Mouse (Mus musculus): Measurements from ENCODE around the gene Nit2. TPM values are rescaled to one million over a fixed set of nuclear protein-coding genes. Genes with fewer than 3 reads are reported as not detected.
"Not testable (repeated sequence)": the region's sequence is repeated elsewhere in the genome, so short reads cannot be mapped to it uniquely, and the experiment has no call there.

Gene Nit2
- polyA plus RNA-seq, 1 experiment from 2014 or later = 101 TPM

DNA sequence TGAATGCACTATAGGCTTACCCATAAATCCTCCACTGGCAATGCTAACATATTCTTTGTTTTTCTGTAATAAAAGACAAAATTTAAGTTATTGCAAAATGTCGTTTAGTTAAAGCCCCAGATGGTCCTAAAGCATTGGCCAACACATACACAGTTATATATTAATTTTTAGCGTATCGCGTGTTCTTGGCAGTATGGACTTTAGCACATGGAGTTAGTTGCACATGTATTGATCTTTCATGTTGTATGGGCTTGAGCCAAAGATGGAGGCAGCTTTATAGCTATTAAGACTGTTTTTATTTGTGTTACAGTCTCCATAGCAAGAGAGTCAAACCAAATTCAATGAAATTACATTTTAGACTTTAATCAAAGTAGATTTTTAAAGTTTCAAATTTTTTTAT, 19.5 kb upstream of the Nit2 start:
- H3K4me1 ChIP-seq (ENCODE audit: control insufficient read depth, insufficient read depth, low read length) = no peaks in the 10 kb centered on the region
- H3K4me3 ChIP-seq (ENCODE audit: low read length) = no peak overlapping the region
- ATAC-seq (ENCODE audit: low FRiP score, low TSS enrichment) = no peak
- H3K27me3 ChIP-seq (ENCODE audit: control insufficient read depth, insufficient read depth, low read length) = no peaks in the 10 kb centered on the region
- H3K36me3 ChIP-seq (ENCODE audit: control insufficient read depth, insufficient read depth, low read length) = peaks cover 58% of the 10 kb centered on the region
- H3K27ac ChIP-seq (ENCODE audit: low read depth, low read length) = no peak overlapping the region
- H3K9ac ChIP-seq (ENCODE audit: low read depth, low read length) = no peak overlapping the region
- no peaks in the 10 kb centered on the region for H3K9me3 ChIP-seq (ENCODE audit: control insufficient read depth, low read length)
- 93% methylated on average over 4 of the region's 4 CpGs for WGBS
- H3K4me2 ChIP-seq (replicated peaks; ENCODE audit: low read depth, low read length) = no peak overlapping the region

DNA sequence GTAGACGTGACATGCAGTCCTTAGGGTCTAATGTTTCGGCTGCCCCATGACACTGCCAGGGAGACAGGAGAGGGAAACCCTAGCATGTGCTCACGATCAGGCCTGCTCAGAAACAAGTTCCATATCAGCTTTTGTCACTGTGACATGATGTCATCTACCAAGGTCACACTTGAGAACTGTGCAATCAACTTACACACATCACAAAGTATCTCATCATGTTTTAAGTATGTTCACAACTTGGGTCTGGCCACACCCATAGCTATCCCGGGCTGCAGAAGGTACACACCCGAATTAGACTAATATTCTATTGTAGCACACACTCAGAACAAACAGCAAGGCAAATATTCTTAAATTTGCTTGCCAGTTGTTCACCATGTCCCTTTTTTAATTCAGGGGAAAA, 14.9 kb upstream of the Nit2 start:
- Histone ChIP-seq H3K4me3 (ENCODE audit: low read length) (no peak overlapping the region), H3K27ac (ENCODE audit: low read depth, low read length) (no peak overlapping the region), H3K9me3 (ENCODE audit: control insufficient read depth, low read length) (no peaks in the 10 kb centered on the region), H3K27me3 (ENCODE audit: control insufficient read depth, insufficient read depth, low read length) (no peaks in the 10 kb centered on the region), H3K36me3 (ENCODE audit: control insufficient read depth, insufficient read depth, low read length) (peaks cover 45% of the 10 kb centered on the region), H3K9ac (ENCODE audit: low read depth, low read length) (no peak overlapping the region), H3K4me2 (replicated peaks; ENCODE audit: low read depth, low read length) (no peak overlapping the region), H3K4me1 (ENCODE audit: control insufficient read depth, insufficient read depth, low read length) (no peaks in the 10 kb centered on the region)
- 90% methylated on average over 5 of the region's 5 CpGs for WGBS
- no peak for ATAC-seq (ENCODE audit: low FRiP score, low TSS enrichment)

DNA sequence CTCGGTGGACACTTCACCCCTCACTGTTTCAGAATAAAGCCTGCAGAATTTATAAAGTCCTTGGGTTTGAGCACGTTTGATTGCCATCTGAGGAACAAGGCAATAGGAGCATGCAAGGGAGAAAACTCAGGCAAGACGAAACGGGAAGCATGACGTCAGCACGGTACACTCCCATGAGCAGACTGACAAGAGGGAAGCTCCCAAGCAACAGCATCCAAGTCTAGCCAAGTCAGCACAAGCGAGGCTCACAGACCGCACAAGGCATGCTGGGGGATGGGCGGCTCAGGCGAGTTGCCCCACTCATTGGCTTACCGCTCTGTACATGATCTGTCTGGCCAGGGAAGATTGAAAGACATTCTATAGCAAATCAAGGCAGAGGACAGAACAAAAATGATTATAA, 14.0 kb upstream of the Nit2 start:
- peaks cover 47% of the 10 kb centered on the region for H3K36me3 ChIP-seq (ENCODE audit: control insufficient read depth, insufficient read depth, low read length)

DNA sequence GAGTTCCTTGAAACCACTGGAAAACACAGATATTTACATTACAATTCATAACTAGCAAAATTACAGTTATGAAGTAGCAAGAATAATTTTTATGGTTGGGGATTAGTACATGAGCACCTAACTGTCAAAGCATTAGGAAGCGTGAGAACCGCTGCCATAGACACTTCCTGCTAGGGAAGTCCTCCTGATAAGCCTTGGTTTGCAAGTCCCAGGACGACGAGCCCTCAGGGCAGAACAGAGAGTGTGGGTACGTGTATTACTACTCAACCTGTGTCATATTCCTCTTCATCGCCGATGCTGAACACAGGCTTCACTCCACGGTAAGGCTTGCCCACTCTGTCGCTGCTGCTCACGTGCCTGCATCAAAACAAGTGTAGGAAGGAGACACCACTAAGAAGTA, 10.5 kb upstream of the Nit2 start:
- H3K36me3 ChIP-seq (ENCODE audit: control insufficient read depth, insufficient read depth, low read length) = peaks cover 34% of the 10 kb centered on the region

More for the DNA sequence above, 14.0 kb upstream of the Nit2 start:
- Histone ChIP-seq H3K4me2 (replicated peaks; ENCODE audit: low read depth, low read length) (no peak overlapping the region), H3K27me3 (ENCODE audit: control insufficient read depth, insufficient read depth, low read length) (no peaks in the 10 kb centered on the region), H3K4me1 (ENCODE audit: control insufficient read depth, insufficient read depth, low read length) (no peaks in the 10 kb centered on the region), H3K9ac (ENCODE audit: low read depth, low read length) (no peak overlapping the region), H3K9me3 (ENCODE audit: control insufficient read depth, low read length) (no peaks in the 10 kb centered on the region), H3K4me3 (ENCODE audit: low read length) (no peak overlapping the region), H3K27ac (ENCODE audit: low read depth, low read length) (no peak overlapping the region)
- no peak for ATAC-seq (ENCODE audit: low FRiP score, low TSS enrichment)
- 91% methylated on average over 11 of the region's 11 CpGs for WGBS

DNA sequence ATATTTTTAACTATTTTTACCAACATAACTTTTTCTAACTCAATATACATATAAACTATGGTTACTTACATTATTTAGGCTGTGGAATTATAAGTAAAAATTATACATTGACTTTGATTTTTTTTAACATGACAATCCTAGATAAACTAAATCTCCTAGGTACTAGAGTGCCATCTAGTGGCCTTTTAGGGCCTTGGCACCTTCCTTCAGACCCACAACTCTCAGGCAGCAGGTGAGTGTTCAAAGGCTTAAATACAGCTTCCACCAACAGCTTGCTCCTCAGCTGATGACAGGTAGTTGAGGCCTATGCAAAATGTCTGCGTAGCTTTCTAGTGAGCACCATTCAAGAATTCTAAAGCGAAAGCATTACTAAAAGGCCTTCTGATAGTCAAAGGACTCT, 10.1 kb upstream of the Nit2 start:
- 69% methylated on average over 2 of the region's 2 CpGs for WGBS
- no peak overlapping the region for H3K9ac ChIP-seq (ENCODE audit: low read depth, low read length)
- no peak overlapping the region for H3K4me2 ChIP-seq (replicated peaks; ENCODE audit: low read depth, low read length)
- no peak for ATAC-seq (ENCODE audit: low FRiP score, low TSS enrichment)
- H3K4me1 ChIP-seq (ENCODE audit: control insufficient read depth, insufficient read depth, low read length) = no peaks in the 10 kb centered on the region
- peaks cover 30% of the 10 kb centered on the region; the same call in 1 of the 2 replicates for H3K36me3 ChIP-seq (ENCODE audit: control insufficient read depth, insufficient read depth, low read length)
- H3K27ac ChIP-seq (ENCODE audit: low read depth, low read length) = no peak overlapping the region
- no peaks in the 10 kb centered on the region for H3K9me3 ChIP-seq (ENCODE audit: control insufficient read depth, low read length)
- H3K4me3 ChIP-seq (ENCODE audit: low read length) = no peak overlapping the region
- H3K27me3 ChIP-seq (ENCODE audit: control insufficient read depth, insufficient read depth, low read length) = no peaks in the 10 kb centered on the region

More for the DNA sequence above, 10.5 kb upstream of the Nit2 start:
- 90% methylated on average over 10 of the region's 10 CpGs for WGBS
- no peak overlapping the region for H3K4me3 ChIP-seq (ENCODE audit: low read length)
- no peak overlapping the region for H3K4me2 ChIP-seq (replicated peaks; ENCODE audit: low read depth, low read length)
- no peaks in the 10 kb centered on the region for H3K9me3 ChIP-seq (ENCODE audit: control insufficient read depth, low read length)
- no peak overlapping the region for H3K9ac ChIP-seq (ENCODE audit: low read depth, low read length)
- H3K27me3 ChIP-seq (ENCODE audit: control insufficient read depth, insufficient read depth, low read length) = no peaks in the 10 kb centered on the region
- no peaks in the 10 kb centered on the region for H3K4me1 ChIP-seq (ENCODE audit: control insufficient read depth, insufficient read depth, low read length)
- ATAC-seq (ENCODE audit: low FRiP score, low TSS enrichment) = no peak
- no peak overlapping the region for H3K27ac ChIP-seq (ENCODE audit: low read depth, low read length)

DNA sequence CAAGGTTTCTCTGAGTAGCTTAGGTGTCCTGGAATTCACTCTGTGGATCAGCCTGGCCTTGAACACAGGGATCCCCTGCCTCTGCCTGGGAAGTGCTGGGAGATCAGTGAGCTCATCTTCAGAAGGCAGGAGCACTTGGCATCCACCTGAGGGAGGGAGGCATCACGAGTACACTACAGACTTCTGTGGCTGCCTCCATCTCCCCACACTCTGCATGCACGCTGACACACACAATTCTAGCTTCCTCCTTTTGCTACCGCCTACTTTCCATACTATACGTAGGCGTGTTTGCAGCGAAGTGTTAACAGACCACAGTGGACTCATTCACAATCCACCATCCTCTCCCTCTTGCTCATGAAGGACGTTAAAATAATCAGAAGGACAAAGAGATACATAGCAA, 9.1 kb upstream of the Nit2 start:
- Histone ChIP-seq H3K4me1 (ENCODE audit: control insufficient read depth, insufficient read depth, low read length) (no peaks in the 10 kb centered on the region), H3K4me3 (ENCODE audit: low read length) (no peak overlapping the region), H3K36me3 (ENCODE audit: control insufficient read depth, insufficient read depth, low read length) (peaks cover 24% of the 10 kb centered on the region; the same call in 1 of the 2 replicates), H3K9me3 (ENCODE audit: control insufficient read depth, low read length) (no peaks in the 10 kb centered on the region), H3K9ac (ENCODE audit: low read depth, low read length) (no peak overlapping the region), H3K4me2 (replicated peaks; ENCODE audit: low read depth, low read length) (no peak overlapping the region), H3K27me3 (ENCODE audit: control insufficient read depth, insufficient read depth, low read length) (no peaks in the 10 kb centered on the region), H3K27ac (ENCODE audit: low read depth, low read length) (no peak overlapping the region)
- no peak for ATAC-seq (ENCODE audit: low FRiP score, low TSS enrichment)
- WGBS = 92% methylated on average over 7 of the region's 7 CpGs

DNA sequence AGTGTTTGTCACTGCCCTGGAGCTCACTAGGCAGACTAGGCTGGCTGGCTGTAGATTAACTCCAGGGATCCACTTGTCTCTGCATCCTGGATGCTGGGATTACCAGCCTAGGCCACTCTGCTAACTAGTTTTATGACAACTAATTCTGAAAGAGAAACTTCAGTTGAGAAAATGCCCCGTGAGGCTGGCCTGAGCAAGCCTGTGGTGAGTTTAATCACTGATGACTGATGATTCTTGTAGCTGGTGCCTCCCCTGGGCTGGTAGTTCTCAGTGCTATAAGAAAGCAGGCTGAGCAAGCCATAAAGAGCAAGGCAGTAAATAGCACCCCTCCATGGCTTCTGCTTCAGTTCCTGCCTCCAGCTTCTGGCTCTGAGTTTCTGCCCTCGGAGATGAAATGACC, 8.6 kb upstream of the Nit2 start:
- Histone ChIP-seq H3K36me3 (ENCODE audit: control insufficient read depth, insufficient read depth, low read length) (peaks cover 25% of the 10 kb centered on the region; the same call in 1 of the 2 replicates), H3K27me3 (ENCODE audit: control insufficient read depth, insufficient read depth, low read length) (no peaks in the 10 kb centered on the region), H3K9me3 (ENCODE audit: control insufficient read depth, low read length) (no peaks in the 10 kb centered on the region), H3K9ac (ENCODE audit: low read depth, low read length) (no peak overlapping the region), H3K27ac (ENCODE audit: low read depth, low read length) (no peak overlapping the region), H3K4me3 (ENCODE audit: low read length) (no peak overlapping the region), H3K4me2 (replicated peaks; ENCODE audit: low read depth, low read length) (no peak overlapping the region), H3K4me1 (ENCODE audit: control insufficient read depth, insufficient read depth, low read length) (no peaks in the 10 kb centered on the region)
- 78% methylated on average over 2 of the region's 2 CpGs for WGBS
- ATAC-seq (ENCODE audit: low FRiP score, low TSS enrichment) = no peak

DNA sequence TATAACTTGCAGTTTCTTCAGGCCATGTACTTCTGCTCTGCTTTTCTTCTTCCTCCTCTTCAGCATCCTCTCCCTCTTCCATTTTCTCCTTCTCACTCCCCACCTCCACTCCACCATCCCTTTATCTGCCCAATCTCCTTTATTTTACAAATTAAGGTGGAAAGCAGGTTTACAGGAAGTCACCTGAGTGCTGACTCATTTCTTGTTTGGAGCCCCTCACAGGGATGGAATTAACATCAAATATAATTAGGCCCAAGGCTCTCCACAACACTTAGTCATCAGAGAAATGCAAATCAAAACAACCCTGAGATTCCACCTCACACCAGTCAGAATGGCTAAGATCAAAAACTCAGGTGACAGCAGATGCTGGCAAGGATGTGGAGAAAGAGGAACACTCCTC, 7.3 kb upstream of the Nit2 start:
- peaks cover 23% of the 10 kb centered on the region; the same call in 1 of the 2 replicates for H3K36me3 ChIP-seq (ENCODE audit: control insufficient read depth, insufficient read depth, low read length)
- H3K4me1 ChIP-seq (ENCODE audit: control insufficient read depth, insufficient read depth, low read length); H3K4me3 ChIP-seq (ENCODE audit: low read length); H3K9me3 ChIP-seq (ENCODE audit: control insufficient read depth, low read length); ATAC-seq (ENCODE audit: low FRiP score, low TSS enrichment); H3K27ac ChIP-seq (ENCODE audit: low read depth, low read length); H3K9ac ChIP-seq (ENCODE audit: low read depth, low read length); H3K4me2 ChIP-seq (replicated peaks; ENCODE audit: low read depth, low read length); H3K27me3 ChIP-seq (ENCODE audit: control insufficient read depth, insufficient read depth, low read length): not testable (repeated sequence)

DNA sequence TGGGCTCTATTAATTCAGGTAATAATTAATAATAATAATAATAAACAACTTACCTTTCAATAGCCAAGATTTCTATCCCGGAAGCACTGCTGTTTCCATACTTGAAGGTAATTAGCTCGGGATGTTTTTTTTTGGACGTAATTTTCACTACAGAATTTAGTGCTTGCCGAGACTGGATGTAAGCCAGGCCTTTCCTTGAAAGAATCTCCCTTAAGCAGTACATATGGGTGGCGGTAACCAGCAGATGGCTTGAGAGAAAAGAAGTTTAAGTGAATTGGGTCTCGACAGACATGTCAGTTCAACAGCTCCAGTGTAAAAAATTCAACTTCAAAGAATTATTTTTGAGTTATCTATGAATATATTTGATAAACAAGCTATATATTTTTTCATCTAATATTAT, 4.4 kb upstream of the Nit2 start:
- WGBS = 92% methylated on average over 6 of the region's 6 CpGs
- Histone ChIP-seq H3K4me3 (ENCODE audit: low read length) (no peak overlapping the region), H3K27me3 (ENCODE audit: control insufficient read depth, insufficient read depth, low read length) (no peaks in the 10 kb centered on the region), H3K27ac (ENCODE audit: low read depth, low read length) (no peak overlapping the region), H3K4me2 (replicated peaks; ENCODE audit: low read depth, low read length) (no peak overlapping the region), H3K4me1 (ENCODE audit: control insufficient read depth, insufficient read depth, low read length) (no peaks in the 10 kb centered on the region), H3K9ac (ENCODE audit: low read depth, low read length) (no peak overlapping the region), H3K9me3 (ENCODE audit: control insufficient read depth, low read length) (no peaks in the 10 kb centered on the region), H3K36me3 (ENCODE audit: control insufficient read depth, insufficient read depth, low read length) (peaks cover 19% of the 10 kb centered on the region; the same call in 1 of the 2 replicates)
- no peak for ATAC-seq (ENCODE audit: low FRiP score, low TSS enrichment)

DNA sequence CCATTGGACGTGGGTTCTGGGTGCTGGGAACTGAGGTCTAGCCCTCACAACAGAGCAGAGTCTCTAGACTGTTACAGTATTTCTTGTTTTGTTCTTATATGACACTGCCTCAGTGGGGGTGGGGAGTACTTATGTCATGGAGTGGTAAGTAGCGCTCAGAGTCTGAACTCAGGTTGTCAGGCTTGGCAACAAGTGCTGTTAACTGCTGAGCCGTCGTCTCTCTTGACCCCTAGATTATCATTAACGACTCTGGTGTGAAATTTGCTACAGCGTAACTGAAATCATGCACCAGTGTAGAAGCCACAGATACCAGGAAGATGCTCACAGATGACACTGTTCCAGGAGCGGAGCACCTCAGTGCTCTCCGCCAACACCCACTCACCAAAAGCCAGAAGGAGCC, 4.0 kb upstream of the Nit2 start:
- H3K4me1 ChIP-seq (ENCODE audit: control insufficient read depth, insufficient read depth, low read length) = no peaks in the 10 kb centered on the region
- H3K9ac ChIP-seq (ENCODE audit: low read depth, low read length) = no peak overlapping the region
- H3K4me3 ChIP-seq (ENCODE audit: low read length) = no peak overlapping the region
- H3K36me3 ChIP-seq (ENCODE audit: control insufficient read depth, insufficient read depth, low read length) = peaks cover 17% of the 10 kb centered on the region; the same call in 1 of the 2 replicates
- H3K27ac ChIP-seq (ENCODE audit: low read depth, low read length) = no peak overlapping the region
- no peak for ATAC-seq (ENCODE audit: low FRiP score, low TSS enrichment)
- no peaks in the 10 kb centered on the region for H3K9me3 ChIP-seq (ENCODE audit: control insufficient read depth, low read length)
- 89% methylated on average over 8 of the region's 8 CpGs for WGBS
- no peaks in the 10 kb centered on the region for H3K27me3 ChIP-seq (ENCODE audit: control insufficient read depth, insufficient read depth, low read length)
- no peak overlapping the region for H3K4me2 ChIP-seq (replicated peaks; ENCODE audit: low read depth, low read length)

Data from kidney, embryonic 14.5 days (tissue).